Mouse (Mus musculus) E14TG2a.4 (cell line): Measurements from ENCODE around the gene Galm.

Experiments used
- H3K27me3 ChIP-seq: 2 replicates; pipeline ENCODE4 v1.6.1; 2014; ENCODE audit warnings: low read length, control low read depth; ENCODE audit not compliant: insufficient read depth
- H3K36me3 ChIP-seq: 2 replicates; pipeline ENCODE4 v1.6.1; 2014; ENCODE audit warnings: low read length, control low read depth; ENCODE audit not compliant: insufficient read depth
- H3K4me1 ChIP-seq: replicated peaks from 2 replicates; pipeline ENCODE4 v1.6.1; 2014; ENCODE audit warnings: low read depth, low read length, control low read depth
- H3K4me3 ChIP-seq: replicated peaks from 2 replicates; pipeline ENCODE4 v1.5.1; 2014; ENCODE audit warnings: mild to moderate bottlenecking, low read length
- H3K9me3 ChIP-seq: 2 replicates; pipeline ENCODE4 v1.6.1; 2014; ENCODE audit warnings: low read length, control low read depth
- CTCF ChIP-seq: conservative IDR thresholded peaks from 2 replicates; pipeline ENCODE4 v1.5.1; 2014; ENCODE audit warnings: low read length
- NANOG ChIP-seq: IDR thresholded peaks from 2 replicates; pipeline ENCODE4 v1.6.1; 2014; ENCODE audit warnings: borderline replicate concordance, low read length, mixed read lengths
- POU5F1 ChIP-seq: IDR thresholded peaks from 2 replicates; pipeline ENCODE4 v1.6.1; 2014; ENCODE audit warnings: low read length, borderline replicate concordance

Gene Galm

DNA sequence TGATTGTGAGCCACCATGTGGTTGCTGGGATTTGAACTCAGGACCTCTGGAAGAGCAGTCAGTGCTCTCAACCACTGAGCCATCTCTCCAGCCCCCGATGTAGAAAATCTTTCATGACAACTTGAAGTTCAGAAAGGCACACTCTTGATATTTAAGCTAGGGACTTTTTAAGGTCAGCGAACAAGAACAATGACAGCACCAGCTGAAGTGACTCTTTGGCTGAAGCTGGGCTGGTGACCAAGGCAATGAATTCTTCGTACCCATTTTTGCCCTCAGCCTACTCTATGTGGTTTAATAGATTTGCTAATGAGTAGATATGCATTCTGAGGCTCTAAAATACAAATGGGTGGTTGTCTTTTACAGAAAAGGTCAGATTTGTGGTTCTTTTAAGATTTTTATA, 6.9 kb upstream of the Galm start:
- Histone ChIP-seq H3K27me3 (peaks cover 4% of the 10 kb centered on the region; the same call in 1 of the 2 replicates), H3K4me3 (no peak overlapping the region), H3K9me3 (peaks cover 8% of the 10 kb centered on the region), H3K4me1 (peaks cover 4% of the 10 kb centered on the region; the same call in 1 of the 2 replicates), H3K36me3 (no peaks in the 10 kb centered on the region)
- TF ChIP-seq POU5F1 (no peak), NANOG (no peak), CTCF (no peak)

DNA sequence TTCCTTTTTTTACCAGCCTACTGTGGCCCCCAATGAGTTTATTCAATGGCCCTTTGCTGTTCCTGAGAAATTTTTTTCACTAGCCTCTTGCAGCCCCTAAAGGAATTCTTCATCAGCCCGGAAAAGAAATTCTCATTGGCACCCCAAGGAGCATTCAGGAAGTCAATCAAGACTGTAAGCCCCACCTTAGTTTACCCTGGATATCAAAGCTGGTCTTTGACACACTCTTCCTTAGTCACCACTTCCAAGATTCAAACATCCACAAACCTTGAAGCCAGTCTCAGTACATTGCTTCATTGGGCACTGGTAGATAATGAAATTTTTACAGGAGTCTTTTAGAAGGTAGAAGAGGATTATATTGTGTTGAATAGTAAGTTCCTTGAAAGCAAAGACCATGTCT, 5.4 kb upstream of the Galm start:
- peaks cover 8% of the 10 kb centered on the region for H3K9me3 ChIP-seq
- TF ChIP-seq POU5F1 (no peak), NANOG (no peak), CTCF (no peak)

DNA sequence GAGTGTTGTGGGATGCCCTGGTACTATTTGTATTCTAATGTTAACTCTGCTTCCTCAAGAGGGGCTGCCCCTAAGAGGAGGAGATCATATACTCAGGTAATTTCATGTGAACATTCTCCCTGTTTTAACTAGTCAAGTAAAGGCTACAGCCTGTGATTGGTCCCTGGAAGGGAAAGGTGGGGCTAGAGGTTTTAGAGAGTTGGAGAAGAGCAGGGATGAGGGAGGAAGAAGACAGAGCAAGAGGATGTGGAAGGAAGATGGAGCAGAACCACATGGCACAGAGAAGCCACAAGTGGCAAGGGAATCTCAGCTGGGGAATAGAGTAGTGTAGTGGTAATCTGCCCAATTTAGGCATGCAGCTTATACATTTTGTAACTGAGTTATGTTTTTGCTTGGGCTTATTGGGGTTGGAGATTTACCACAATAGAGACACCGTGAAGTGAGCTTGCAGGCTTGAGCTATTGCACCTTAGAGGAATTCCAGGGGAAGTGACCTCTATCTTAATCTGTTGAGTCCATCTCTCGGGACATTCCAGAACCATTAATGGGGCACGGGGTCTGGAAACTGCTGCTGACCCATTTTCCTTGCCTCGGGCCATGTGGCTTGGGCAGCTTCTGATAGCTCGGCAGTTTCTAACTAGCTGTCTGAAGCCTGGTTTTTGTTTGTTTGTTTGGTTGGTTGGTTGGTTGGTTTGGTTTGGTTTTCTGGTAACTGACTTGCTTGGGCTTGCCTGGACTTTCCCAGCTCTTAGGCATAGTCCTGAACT, 2.1 kb upstream of the Galm start:
- Histone ChIP-seq H3K27me3 (no peaks in the 10 kb centered on the region), H3K36me3 (no peaks in the 10 kb centered on the region), H3K4me1 (peaks cover 17% of the 10 kb centered on the region), H3K9me3 (no peaks in the 10 kb centered on the region), H3K4me3 (no peak overlapping the region)
- TF ChIP-seq POU5F1 (no peak), NANOG (no peak), CTCF (no peak)

More for the DNA sequence above, 5.4 kb upstream of the Galm start:
- Histone ChIP-seq H3K4me3 (no peak overlapping the region), H3K4me1 (peaks cover 4% of the 10 kb centered on the region; the same call in 1 of the 2 replicates), H3K27me3 (peaks cover 4% of the 10 kb centered on the region; the same call in 1 of the 2 replicates), H3K36me3 (no peaks in the 10 kb centered on the region)

DNA sequence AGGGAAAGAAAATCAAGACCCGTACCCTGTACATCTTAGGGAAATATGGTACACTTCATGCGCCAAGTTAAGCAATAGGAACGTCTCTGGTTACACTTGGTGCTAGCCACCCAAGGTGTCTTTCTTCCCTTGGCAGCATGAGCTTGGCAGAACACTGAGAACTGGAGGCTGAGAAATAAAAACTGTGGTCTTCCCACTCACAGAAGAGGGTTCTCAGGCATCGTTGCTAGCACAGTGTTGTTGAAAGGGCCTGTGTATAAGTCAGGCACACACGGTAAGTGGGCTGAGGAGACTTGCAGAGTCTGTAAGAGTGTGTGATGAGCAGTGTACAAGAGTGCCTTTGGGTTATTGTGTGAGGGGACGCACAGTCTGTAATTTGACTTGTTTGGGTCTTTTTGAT, 1.1 kb upstream of the Galm start:
- TF ChIP-seq CTCF (no peak), NANOG (no peak), POU5F1 (no peak)

DNA sequence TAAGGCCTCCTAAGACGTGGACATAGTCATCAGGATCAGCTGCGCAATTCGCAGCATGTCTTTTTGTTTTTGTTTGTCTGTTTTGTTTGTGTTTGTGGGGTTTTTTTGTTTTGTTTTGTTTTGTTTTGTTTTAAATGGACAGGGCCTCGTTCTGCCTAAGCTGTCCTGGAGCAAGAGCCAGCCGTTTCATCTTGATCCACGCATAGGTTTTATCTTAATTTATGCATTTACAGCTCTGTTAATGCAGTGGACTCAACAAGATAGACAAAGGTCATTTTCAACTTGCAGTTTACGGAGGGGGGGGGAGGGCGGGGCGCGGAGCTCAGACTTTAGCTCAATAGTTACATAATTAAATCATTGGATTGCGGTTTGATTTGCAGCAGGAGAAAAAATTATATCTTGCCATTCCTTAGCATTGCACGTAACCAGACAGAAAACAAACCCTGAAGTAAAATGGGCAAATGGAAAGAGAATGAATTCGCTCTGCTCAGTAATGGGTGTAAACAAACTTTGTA, 1.3 kb downstream of the Galm start:
- TF ChIP-seq CTCF, result no peak
- no peak for TF ChIP-seq NANOG
- no peak for TF ChIP-seq POU5F1

More for the DNA sequence above, 1.1 kb upstream of the Galm start:
- Histone ChIP-seq H3K36me3 (no peaks in the 10 kb centered on the region), H3K4me3 (no peak overlapping the region), H3K27me3 (no peaks in the 10 kb centered on the region), H3K4me1 (peaks cover 17% of the 10 kb centered on the region), H3K9me3 (no peaks in the 10 kb centered on the region)

DNA sequence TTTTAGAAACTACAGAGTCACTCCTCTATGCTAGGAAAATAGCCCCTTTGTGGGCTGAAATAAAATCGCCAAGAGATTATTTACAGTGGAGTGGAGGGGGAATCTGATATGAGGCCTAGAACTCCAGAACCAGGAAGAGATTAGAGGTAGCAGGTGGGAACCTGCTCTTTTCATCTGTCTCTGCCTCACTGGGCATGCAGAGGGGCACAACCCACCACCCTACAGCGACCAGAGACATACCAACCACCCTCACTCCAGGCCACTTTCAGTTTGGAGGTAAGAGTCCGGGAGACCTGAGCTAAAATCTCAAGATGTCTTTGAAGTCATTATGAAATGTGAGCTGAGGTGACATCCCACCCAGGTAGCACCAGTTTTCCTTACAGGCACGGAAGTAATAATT, 2.1 kb downstream of the Galm start:
- Histone ChIP-seq H3K4me3 (no peak overlapping the region), H3K36me3 (no peaks in the 10 kb centered on the region), H3K9me3 (no peaks in the 10 kb centered on the region), H3K27me3 (no peaks in the 10 kb centered on the region), H3K4me1 (peaks cover 16% of the 10 kb centered on the region)
- TF ChIP-seq POU5F1, result no peak
- TF ChIP-seq CTCF, result no peak
- TF ChIP-seq NANOG, result no peak

More for the DNA sequence above, 1.3 kb downstream of the Galm start:
- H3K4me3 ChIP-seq, result peak overlapping the region; percentile 83
- no peaks in the 10 kb centered on the region for H3K9me3 ChIP-seq
- peaks cover 19% of the 10 kb centered on the region for H3K4me1 ChIP-seq
- no peaks in the 10 kb centered on the region for H3K27me3 ChIP-seq
- no peaks in the 10 kb centered on the region for H3K36me3 ChIP-seq

DNA sequence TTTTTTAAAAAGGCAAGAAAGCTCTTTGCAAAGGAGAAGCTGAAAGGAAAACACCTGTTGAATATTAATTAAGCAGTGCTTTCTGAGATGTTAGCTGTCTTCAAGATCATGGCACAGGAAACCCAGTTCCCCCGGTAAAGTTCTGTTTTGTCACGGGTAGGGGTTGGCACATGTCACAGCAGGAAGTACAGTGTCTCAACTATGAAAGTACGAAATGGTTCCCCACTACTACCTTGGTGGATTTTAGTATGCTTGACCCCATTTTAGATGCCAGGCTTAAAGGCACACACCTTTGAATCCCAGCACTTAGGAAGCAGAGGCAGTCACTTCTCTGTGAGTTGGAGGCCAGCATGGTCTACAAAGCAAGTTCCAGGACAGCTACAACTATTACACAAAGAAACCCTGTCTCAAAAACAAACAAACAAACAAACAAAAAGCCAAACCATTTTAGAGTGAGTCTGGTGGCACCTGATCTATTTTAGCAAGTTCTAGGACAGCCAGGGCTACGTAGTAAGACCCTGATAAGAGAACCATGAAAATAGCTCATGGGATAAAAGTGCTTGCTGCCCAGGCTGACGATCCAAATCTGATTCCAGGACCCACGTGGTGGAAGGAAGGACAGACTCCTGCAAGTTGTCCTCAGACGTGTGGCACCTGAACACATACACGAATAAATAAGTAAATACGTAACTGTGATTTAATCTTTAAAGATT, 3.6 kb downstream of the Galm start:
- no peaks in the 10 kb centered on the region for H3K9me3 ChIP-seq
- no peaks in the 10 kb centered on the region for H3K27me3 ChIP-seq
- H3K4me3 ChIP-seq, result no peak overlapping the region
- H3K4me1 ChIP-seq, result peaks cover 15% of the 10 kb centered on the region
- H3K36me3 ChIP-seq, result no peaks in the 10 kb centered on the region
- TF ChIP-seq POU5F1 (no peak), CTCF (no peak), NANOG (no peak)

DNA sequence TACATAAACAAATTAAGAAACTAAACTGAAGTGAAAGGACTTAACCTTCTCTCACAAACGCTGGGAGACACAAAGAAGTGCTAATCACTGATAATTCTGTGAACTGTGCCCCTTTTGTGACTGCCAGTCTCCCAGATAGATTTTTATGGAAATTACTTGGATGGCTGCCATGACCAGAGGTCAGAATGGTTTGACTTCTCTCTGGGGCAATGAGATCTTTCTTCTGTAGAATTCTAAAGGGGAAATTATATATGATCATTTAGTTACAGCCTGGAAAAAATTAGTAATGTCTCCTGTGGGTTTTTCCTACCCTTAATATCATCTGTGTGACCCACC, 4.1 kb downstream of the Galm start:
- Histone ChIP-seq H3K4me3 (no peak overlapping the region), H3K36me3 (no peaks in the 10 kb centered on the region), H3K27me3 (no peaks in the 10 kb centered on the region), H3K4me1 (peaks cover 15% of the 10 kb centered on the region), H3K9me3 (no peaks in the 10 kb centered on the region)
- TF ChIP-seq NANOG (no peak), CTCF (no peak), POU5F1 (no peak)
